25 mouse cellular contexts compared by ENCODE assay signal in the genomic region with DNA sequence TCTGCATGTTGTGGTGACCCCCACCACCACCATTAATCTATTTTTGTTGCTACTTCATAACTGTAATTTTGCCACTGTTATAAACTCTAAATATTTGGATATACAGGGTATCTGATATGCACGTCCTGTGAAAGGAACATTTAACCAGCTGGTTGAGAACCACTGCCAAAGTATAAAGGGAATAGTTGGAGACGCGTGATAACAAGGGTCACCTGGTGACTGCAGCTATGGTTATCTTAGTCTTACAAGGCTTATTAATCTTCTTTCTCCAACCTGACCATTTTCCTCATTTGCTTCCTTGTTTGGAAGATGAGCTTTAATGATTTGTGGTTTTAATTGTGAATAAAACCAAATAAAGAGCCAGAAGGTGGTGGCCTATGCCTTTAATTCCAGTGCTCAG.
"Had no signal": no experiment of that assay in that cellular context is flagged by ENCODE, and none has a peak within 500 bp of the region (broad histone marks: within the 10 kb centered on the region; RNA-seq: fewer than 3 reads in every experiment).

No protein-coding gene starts in this region.

- H3K4me3 ChIP-seq: embryonic facial prominence, embryonic 10.5 days; embryonic facial prominence, embryonic 12.5 days; embryonic facial prominence, embryonic 13.5 days; embryonic facial prominence, embryonic 15.5 days; erythroblast, embryonic 14.5 days; forebrain, embryonic 10.5 days; forebrain, embryonic 12.5 days; forebrain, embryonic 13.5 days; forebrain, embryonic 15.5 days; gastrocnemius, adult 2 months; heart, adult 2 months; heart, embryonic 10.5 days had no signal

- H3K9me3 ChIP-seq: embryonic facial prominence, embryonic 10.5 days; embryonic facial prominence, embryonic 12.5 days; embryonic facial prominence, embryonic 13.5 days; embryonic facial prominence, embryonic 15.5 days; forebrain, embryonic 10.5 days; forebrain, embryonic 12.5 days; forebrain, embryonic 13.5 days; forebrain, embryonic 15.5 days; heart, embryonic 10.5 days had no signal

- H3K9ac ChIP-seq: embryonic facial prominence, embryonic 12.5 days; embryonic facial prominence, embryonic 13.5 days; embryonic facial prominence, embryonic 15.5 days; forebrain, embryonic 12.5 days; forebrain, embryonic 13.5 days; forebrain, embryonic 15.5 days; forebrain, postnatal 0 days had no signal

- H3K27me3 ChIP-seq: embryonic facial prominence, embryonic 12.5 days; embryonic facial prominence, embryonic 13.5 days; embryonic facial prominence, embryonic 15.5 days; forebrain, embryonic 12.5 days; forebrain, embryonic 13.5 days; forebrain, embryonic 15.5 days had no signal

- H3K27ac ChIP-seq: embryonic facial prominence, embryonic 10.5 days; embryonic facial prominence, embryonic 12.5 days; embryonic facial prominence, embryonic 13.5 days; embryonic facial prominence, embryonic 15.5 days; forebrain, embryonic 10.5 days; forebrain, embryonic 12.5 days; forebrain, embryonic 13.5 days; gastrocnemius, adult 2 months; heart, adult 2 months; heart, embryonic 10.5 days had no signal

- DNase-seq: cerebellum, adult 8-10 months; cerebellum, adult 9-10 months; cerebellum, adult 9-11 months; cerebellum, postnatal 10 days; cerebellum, postnatal 14 days; cerebellum, postnatal 25 days; cerebellum, postnatal 36 days; forebrain, postnatal 0 days; gastrocnemius, adult 2 months; gastrocnemius, postnatal 10 days; gastrocnemius, postnatal 14 days; gastrocnemius, postnatal 25 days; gastrocnemius, postnatal 36 days; heart, adult 18-20 months; heart, adult 2 months had no signal

- H3K4me1 ChIP-seq: embryonic facial prominence, embryonic 12.5 days had no signal
